Mouse (Mus musculus) layer of hippocampus, adult 11-12 months (tissue): Measurements from ENCODE around the gene 9230112D13Rik.
A peak's percentile ranks its signal among the peaks of the same experiment; 100 is the strongest.

Source experiments
- DNase-seq: peaks from one replicate; pipeline ENCODE4 v3.0.0; 2022; ENCODE audit warnings: low spot score

9230112D13Rik gene

DNA sequence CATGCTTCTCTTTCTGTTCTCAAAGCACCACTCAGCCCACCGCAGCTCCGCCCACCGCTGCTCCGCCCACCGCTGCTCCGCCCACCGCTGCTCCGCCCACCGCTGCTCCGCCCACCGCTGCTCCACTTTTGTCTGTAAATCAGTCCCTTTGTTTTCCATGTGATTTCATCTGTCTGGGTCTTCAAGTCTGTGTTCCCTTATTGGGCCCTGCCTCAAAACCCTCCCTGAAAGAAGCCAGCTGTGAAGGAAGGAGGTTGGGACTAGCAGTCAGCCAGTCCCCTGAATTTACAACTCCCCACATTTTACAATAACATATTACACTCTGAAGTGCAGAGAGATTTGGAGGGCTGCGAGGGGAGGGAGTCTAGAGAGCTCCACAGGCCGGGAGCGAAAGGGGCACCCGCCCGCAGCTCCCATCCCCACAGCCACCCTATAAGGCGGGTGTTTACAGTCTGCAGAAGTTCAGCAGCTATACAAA lies 18.1 kb upstream of the 9230112D13Rik start:
- no peak for DNase-seq

DNA sequence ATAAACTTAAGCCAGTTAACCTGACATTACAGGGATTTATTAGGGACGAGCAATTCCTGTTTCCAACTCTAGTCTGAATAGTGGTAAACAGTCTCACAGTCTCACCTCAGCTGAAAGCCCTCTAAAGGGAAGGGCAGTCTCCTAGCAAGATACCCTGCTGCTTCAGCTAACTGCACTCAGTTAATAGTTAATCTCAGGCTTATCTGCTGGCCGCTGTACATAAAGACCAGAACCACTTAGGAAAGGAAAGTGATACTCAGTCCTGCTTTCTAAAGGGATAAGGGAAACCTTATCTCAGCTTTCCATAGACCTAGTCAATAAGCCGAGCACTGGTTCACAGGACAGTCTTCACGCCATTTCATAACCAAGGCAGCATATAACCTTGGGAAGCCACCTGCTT lies 13.3 kb upstream of the 9230112D13Rik start:
- no peak for DNase-seq

DNA sequence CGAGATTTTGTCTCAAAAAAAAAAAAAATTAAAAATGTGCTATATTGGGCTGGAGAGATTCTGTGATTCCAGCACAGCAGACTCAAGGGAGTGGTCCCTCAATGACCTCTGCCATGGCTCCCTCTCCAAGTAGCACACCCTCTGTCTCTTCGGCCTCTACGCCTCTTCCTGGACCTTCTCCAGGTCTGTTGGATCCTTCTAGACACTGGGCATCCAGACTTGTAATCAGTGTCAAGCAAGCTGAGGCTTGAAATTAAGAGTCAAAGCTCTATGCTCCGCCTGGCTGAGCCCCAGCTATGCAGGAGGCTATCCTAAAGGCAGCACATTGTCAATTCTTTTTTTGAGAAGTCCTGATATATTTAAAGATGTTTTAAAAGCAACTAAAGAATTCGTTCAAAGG lies 10.9 kb upstream of the 9230112D13Rik start:
- DNase-seq, result no peak

DNA sequence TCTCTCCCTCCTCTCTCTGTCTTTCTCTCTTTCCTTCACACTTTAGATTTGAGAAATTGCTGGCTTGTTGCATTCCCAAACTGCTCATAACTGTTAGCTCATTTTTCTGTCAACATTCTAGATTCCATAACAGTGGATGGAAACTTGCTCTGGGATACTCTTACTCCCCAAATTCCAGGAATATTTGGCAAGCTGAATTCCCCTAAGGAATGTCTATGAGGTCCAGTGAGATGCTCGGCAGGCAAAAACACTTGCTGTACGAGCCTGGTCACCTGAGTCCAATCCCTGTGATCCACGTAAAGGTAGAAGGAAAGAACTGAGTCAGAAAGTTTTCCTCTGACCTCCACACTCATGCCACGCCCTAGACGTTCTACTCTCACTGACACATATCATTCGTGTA lies 9.9 kb upstream of the 9230112D13Rik start:
- no peak for DNase-seq

DNA sequence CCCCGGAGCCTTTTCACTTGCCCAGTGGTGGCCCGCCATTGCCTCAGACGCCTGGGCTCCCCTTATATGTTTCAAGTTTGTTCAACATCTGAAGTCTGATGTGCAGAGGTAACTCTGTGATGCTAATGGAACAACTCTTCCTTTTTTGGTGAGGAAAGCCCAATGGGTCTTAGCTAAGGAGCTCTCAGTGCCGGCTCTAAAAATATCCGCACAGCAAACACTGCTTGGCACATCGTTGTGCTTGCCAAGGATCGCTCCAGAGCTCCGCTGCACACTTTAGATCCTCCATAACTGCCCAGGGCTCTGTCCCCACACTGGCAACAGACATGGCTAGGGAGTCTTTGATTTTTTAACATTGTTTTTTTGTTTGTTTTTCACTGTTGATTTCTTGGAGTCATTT lies 6.2 kb upstream of the 9230112D13Rik start:
- DNase-seq, result no peak

DNA sequence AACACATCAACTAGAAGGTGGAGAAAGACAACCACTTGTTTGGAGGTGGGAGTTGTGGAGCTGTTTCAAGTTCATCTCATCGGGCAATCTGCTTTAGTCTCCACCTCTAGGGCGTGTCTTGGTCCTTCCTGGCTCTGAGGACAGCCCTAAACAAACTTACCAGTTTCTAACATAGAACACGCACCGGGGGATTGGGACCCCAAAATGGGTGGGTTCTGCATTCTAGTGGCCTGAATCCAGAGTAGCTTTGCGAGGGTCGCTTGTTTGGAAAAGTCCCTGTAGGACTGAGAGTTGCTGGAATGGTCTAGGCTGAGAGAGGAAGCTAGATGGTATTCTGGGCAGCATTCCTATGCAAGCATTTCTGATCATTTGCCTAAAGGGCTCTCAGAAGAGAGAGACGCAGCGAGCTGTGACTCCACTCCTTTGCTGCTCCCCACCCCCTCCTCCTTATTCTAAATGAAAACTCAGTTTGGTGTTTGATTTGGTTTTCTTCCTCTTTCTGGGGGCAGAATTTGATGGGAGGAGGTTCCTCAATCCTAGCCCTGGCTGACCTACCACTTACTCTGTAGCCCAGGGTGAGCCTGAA lies 4.5 kb downstream of the 9230112D13Rik start:
- DNase-seq, result no peak

DNA sequence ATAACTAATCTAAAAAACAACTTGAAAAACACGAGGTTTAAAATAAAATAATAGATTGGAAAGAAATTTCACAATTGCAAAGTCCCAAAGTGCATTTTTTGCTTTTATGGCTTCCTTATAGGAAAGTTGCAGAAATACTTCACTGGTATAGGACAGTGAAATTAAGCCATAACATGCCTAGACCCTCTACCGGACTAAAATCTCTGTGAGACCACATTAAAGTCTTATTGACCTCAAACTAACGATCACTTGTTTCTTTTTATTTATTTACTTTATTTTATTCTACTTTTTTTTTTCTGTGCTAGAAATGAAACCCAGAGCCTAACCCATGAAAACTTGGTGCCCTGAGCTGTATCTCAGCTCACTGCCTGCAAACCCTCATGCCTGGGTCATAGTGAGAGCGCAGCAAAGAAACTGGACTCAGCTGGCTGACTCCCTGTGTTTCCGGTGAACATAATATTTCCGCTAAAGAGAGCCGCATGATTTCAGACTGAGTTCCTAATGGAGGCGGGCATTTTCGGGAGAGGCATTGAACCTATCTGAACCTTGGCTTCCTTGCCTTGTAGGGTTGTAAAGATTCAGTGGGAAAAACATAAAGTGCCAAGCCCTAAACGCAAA lies 5.5 kb downstream of the 9230112D13Rik start:
- DNase-seq, result no peak

DNA sequence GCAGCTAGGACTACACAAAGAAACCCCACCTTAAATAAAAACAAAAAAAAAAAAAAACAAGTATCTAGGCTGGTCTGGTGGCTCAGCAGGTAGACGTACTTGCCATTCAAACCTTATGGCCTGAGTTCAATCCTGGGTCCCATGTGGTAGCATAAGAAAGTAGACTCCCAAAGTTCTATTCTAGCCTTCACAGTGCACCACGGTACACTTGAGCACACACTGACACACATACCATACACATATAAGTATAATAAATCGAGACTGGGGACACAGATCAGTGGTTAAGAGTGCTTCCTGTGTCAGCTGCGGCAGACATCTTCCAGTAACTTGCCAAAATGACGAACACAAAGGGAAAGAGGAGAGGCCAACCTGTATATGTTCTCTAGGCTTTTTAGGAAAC lies 6.7 kb downstream of the 9230112D13Rik start:
- DNase-seq, result no peak

DNA sequence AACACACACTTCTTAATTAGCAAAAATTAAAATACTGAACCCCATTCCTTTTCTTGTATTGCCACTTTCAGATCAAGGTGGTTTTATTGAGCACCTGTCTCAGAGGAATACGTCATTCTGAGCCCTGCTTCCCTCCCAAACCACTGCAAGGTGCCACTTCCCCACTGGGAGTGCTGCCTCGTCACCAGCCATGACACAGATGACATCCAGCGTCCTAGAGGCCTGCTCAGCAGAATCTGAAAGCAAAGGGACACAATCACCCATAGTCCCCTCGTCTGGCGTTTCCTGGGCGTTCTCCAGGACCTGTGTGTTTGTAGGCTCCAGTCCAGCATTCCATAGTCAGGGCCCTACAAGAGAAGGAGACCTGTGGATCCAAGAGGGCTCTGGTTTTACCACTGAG lies 8.5 kb downstream of the 9230112D13Rik start:
- DNase-seq, result no peak

DNA sequence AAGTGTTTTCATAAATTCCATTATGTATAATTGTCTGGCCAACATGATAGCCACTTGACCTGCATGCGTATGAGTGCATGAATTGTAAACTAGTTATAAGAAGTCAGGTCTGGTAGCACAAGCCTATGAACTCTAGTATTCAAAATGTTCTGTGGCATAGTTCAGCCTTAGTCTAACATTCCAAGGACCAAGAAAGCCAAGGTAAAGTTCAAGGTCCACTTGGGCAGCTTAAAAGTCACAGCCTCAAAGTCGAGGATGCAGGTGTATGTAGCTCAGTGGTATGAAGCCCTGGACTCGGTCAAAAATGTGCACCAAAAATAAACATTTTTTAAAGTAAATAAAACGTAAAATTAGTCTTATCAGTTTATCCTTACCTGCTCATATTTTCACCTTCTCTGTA lies 10.0 kb downstream of the 9230112D13Rik start:
- no peak for DNase-seq

DNA sequence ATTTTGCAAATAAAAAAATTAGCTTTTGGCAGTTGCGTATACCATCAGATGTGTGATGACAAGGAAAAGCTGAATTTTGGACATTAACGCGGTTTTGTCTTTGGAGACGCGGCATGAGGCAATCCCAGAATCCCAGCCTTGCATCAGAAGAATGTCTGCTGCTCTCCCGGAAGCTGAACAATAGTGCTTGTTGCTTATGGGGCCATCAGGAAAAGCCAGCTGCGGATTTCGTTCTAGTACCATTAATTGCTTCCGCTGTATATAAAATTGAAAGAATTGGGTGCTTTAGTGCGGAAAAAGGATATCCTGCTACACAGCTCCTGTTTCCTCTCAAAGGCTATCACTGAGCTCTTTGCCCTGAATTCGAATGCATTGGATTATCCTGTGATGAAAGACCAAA lies 10.7 kb downstream of the 9230112D13Rik start:
- no peak for DNase-seq

DNA sequence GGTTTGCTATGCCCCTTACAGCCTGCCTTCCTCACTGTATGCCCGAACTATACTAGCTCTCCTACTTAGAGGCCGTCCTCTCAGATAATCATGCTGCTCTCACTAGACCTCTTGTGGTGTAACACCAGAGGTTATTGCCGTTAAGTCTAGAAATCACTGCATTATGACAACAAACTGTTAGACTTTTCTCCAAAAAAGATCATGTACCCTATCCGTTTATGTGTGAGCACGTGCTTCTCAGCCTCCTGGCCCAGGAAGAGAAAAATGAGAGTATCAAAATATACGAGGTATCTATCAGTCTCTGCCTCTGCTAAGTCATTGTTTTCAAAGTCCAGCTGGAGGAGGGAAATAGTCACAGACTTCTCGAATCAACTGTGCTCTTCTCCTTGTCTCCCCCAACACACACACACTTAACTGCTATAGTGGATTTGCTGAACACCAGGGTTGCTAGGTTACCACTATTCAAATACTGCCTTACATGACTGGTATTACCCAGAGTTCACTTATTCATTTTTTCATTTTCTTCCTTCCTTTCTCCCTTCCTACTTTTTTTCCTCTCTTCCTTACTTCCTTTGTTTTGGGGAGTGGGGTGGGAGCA lies 13.7 kb downstream of the 9230112D13Rik start:
- DNase-seq, result no peak

DNA sequence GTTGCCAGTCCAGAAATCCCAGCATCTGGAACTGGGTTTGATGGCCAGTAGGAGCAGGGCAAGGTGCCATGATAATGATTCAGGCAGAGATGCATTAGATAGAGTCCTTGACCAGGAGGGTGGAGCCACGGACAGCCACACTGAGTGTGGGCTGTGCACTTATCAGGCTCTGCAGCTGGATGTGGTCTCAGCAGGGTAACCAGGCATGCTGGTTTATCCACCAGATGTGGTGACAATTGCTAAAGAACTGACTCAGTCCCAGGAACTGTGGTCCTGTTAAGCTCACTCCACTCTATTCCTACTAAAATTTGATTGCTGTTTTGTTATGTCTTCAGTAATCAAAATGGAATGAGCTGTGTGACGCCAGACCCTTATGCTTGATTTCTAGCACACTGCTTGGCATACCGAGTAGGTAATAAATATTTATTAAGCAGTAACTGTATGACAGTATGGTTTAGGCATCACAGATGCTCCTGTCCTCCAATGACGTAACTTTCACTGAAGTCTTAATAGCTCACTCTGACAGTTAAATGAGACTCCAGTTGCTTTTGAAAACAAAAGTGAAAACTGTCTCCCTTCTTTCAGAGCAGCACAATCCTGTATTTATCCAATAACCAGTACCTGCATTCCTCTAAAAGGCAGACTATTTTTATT lies 14.3 kb downstream of the 9230112D13Rik start:
- no peak for DNase-seq

DNA sequence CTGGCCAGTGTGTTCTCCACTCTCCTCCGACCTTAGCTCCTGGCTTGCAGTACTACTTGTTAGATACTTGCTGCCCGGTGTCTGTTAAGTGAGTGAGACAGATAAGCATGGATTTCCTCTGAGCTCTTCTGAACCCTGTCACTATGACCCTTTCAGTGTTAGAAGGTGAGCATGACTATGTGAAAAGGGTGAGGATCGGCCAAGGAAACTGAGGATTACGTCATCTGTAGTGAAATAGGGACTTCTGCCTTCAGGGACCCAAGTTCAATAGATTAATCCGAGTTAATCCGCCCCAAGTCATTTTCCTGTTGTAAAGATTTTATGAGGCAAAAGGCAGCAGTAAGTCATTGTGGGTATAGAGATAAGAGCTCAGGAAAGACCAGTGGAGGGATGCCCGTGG lies 17.3 kb downstream of the 9230112D13Rik start:
- no peak for DNase-seq

DNA sequence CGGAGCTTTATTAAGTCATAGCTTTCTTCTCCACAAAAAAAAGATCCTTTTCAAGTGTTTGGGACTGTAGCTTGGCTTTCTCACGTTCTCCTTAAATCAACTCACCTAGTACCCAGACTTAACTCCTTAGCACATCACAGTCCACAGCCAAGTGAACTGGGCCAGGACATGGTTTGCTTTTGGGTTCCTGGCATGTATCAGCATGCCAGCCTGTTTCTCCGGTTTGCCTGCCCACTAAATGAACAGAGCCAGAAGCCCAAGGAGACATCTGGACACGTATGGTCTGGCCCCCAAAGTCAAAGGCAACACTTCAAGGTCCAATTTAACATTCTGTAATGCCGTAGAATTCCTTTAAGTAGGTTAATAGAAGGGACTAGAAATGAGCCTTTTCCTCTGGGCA lies 18.2 kb downstream of the 9230112D13Rik start:
- DNase-seq, result no peak

DNA sequence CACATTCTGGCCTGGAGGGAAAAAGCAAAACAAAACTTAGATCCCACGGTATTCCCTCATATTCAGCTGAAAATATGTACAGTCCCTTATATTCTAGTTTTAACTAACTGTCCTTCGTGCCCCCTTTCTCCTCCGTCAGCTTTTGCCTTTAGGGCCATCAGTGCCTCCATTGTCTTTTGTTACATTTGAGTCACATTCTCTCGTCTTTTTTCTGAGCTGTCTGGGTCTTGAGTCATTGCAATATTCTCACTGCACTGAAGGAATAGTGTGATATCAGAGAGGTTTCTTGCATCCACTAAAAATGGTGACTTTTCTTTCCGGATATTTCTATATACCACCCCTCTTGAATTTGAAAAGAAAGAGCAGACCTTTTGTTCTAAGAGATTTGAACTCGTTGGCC lies 18.8 kb downstream of the 9230112D13Rik start:
- DNase-seq, result no peak

DNA sequence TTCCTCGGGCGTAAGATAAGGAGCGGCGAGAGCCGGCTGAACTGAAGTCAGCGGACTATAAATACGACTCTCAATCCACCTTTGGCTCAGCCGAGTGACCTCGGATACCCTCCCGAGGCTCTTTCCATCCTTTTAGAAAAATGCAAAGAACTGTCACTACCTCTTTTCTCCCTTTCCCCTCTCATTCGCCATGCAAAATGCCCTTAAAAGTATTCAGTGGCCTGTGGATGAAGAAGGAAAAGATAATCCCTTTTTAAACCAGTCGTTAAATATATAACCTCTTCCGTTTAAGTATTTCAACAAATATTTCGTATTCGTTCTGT lies 19.3 kb downstream of the 9230112D13Rik start, which contains the start of gene Bmpr1a:
Gene Bmpr1a (minus strand): TSS at position 17 of the 323 bp plus-strand sequence.
- no peak for DNase-seq

DNA sequence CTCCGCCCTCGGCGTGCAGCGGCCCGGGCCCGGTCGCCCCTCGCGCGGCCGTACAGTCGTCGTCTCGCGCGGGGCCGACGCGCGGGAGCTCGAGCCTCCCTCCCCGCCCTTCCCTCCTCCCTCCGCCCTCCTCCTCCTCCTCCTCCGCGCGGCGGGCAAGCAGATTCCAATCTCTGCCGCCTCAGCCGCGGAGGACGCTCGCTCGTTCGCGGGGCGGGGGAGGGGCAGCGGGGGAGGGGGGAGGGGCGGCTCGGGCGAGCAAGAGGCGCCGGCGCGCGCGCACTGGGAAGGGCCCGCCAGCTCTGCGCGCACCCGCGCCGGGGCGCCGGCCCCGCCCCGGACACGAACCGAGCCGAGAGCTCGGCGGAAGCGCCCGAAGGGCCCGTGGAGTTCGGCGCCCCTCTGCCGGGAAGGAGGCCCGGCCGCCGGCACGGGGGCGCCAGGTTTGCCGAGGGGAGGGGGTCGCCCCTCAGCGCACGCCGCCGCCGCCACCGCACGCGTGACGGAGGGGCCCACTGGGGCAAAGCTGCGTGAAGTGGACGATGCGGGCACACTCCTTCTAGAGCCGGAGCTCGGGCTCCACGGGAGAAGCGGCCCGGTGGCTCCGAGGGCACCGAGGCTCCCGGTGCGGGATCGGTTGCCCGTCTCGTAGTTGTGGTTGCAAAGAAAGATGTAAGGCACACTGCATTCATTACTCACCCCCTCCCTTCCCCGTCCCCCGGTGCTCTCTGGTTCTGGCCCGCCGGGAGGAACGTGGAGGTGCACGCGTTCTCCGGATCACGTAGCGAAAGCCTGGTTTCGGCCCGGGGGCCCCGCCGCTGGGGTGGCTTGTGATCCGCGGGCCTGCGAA lies 19.9 kb downstream of the 9230112D13Rik start:
- DNase-seq, result peak; percentile 89

DNA sequence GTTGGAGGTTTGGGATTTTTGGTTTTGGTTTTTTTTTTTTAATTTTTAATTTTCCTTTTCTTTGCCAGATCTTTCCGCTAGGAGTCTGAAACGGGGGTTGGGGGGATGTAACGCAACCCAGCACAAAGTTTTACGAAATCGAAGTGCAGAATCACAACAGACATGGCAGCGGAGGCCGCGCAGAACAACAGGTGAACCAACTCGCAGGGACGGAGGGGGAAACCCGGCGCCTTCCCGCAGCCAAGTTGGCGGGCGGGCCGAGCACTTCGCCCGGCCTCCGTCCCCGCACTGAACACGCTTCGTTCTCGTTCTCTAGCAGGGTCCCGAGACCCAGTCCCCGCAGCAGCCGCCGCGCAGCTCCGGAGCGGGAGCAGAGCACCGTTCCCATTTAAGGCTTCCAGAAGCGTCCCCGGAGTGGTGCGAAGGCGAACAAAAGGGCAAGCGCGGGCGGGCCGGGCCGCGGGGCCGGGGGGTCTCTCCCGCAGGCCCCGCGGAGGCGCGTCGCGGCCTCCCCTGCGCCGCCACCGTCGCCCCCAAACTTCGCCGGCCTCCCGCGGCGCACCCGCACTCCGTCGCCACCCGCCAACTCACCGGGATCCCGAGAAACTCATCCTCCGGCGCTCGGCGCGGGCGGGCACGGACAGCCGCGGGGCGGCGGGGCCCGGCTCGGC lies 20.7 kb downstream of the 9230112D13Rik start:
- DNase-seq, result peak; percentile 31

DNA sequence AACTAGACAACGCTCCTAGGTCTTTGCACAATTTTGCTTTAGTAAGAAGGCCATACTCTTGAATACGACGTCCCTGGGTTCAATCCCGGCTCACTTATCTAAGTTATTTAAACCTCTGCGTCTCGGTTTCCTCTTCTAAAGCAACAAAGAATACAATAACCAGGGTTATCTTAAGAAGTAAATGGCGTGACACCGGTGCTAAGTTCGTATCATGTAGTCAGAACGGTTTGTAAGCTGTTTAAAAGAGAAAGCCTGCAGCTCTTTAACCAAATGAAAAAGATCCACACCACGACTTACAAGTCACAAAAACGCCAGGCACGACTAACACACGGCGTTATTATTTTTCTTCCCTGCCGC lies 21.2 kb downstream of the 9230112D13Rik start:
- no peak for DNase-seq

DNA sequence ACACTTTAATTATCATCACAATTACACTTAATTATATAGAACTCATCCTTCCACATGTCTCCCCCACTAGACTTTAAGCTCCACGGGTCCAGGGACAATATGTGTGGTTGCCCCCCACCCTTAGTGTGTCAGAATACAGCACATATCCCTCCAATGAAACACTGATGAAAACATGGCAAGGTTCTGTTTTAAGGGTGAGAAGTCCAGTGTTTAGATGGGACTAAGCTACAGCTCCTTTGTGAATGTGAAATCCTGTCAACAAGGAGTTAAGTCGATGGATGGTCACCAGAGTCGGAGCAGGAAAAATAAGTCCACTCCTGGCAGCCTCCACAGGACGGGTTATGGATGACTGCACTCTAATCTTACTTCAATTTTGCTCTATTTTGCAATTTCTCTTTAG lies 22.3 kb downstream of the 9230112D13Rik start:
- DNase-seq, result no peak

DNA sequence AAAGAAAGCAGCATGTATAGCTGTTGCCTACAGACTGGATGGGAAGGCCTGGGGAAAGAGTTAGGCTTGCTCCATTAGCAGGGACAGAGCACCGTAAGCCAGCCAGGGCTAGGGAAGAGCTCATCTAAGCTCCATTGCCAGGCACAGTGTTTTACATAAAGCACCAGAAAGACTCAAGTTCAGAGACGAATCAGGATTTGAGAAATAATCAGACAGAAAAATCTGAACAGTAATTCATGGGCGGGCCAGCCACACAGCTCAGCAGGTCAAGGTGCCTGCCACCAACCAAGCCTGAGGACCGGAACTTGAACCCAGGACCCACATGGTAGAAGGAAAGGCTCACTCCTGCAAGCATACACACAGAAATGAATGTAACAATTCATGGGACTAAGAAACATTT lies 22.9 kb downstream of the 9230112D13Rik start:
- no peak for DNase-seq
